Mouse (Mus musculus): ENCODE results near the gene Evi2a.

GRCm38 (mm10) chr11:79526549-79526948 is 3.9 kb downstream of the Evi2a start:
- TF ChIP-seq CTCF (IDR thresholded peaks at IDR 0.05; ENCODE audit: extremely low read depth, insufficient read depth, low read length) (no peak), POLR2A (IDR thresholded peaks at IDR 0.05; ENCODE audit: extremely low read depth, insufficient read depth, low read length) (no peak)
